Mouse (Mus musculus) erythroblast, adult 5-6 weeks (primary cell): ENCODE data around the gene Sorbs1. TPM values are rescaled to one million over a fixed set of nuclear protein-coding genes. Genes with fewer than 3 reads are reported as not detected.
A peak's percentile ranks its signal among the peaks of the same experiment; 100 is the strongest.

ENCODE experiments used
- ATAC-seq: replicated peaks from 2 replicates; pipeline ENCODE4 v1.8.0; 2016; ENCODE audit warnings: moderate number of reproducible peaks, mild to moderate bottlenecking, moderate TSS enrichment, inconsistent platforms; ENCODE audit not compliant: poor library complexity, low FRiP score, severe bottlenecking
- total RNA-seq, 2 experiments: library from RNA; stranded (forward) in 1 of 2; stranded (reverse) in 1 of 2; fragments of 150-400 nt in 1 of 2; fragments of 200-764, 138-1000 nt in 1 of 2; gene quantifications; 2 replicates each; pipeline versions ENCODE4 v1.2.3 to v1.2.4; 2015 to 2017; ENCODE audit warnings: low replicate concordance in 2 of 2

Sorbs1 gene
- total RNA-seq, 2 experiments from 2014 or later, result 41.5 to 46.2 TPM

GRCm38 (mm10) chr19:40288415-40288814 is 225.2 kb downstream of the Sorbs1 start:
- ATAC-seq, result no peak

GRCm38 (mm10) chr19:40284704-40285103 is 228.9 kb downstream of the Sorbs1 start:
- ATAC-seq, result no peak

GRCm38 (mm10) chr19:40283415-40283814 is 230.2 kb downstream of the Sorbs1 start:
- no peak for ATAC-seq

- ATAC-seq, result no peak
Measured at GRCm38 (mm10) chr19:40278372-40279023, 235.1 kb downstream of the Sorbs1 start.

DNA sequence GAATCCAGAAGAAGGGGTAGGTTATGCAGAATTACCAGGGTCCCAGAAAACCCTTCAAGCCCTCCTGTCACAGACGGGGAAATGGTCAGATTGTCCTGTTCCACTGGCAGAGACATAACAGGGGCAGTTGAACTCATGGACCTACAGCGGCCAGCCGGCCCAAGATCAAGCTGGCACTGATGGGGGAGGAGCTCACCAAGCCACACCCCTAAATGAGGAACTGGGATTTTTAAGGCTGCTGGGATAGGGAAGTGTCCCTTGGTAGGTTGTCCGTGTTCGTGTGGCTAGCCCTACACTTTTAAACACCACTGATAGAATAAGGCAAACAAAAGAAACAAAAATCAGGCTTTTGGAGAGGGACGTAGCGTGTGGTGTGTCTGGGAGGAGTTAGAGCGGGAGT is 236.1 kb downstream of the Sorbs1 start:
- ATAC-seq, result no peak

GRCm38 (mm10) chr19:40275401-40276188 is 238.0 kb downstream of the Sorbs1 start:
- ATAC-seq, result no peak

GRCm38 (mm10) chr19:40272674-40273073 is 240.9 kb downstream of the Sorbs1 start:
- ATAC-seq, result no peak

- ATAC-seq, result peak; percentile 81
Measured at GRCm38 (mm10) chr19:40271308-40271892, 242.2 kb downstream of the Sorbs1 start, which contains the start of gene Pdlim1. Gene Pdlim1 (minus strand): TSS chr19:40271842.

- peak; percentile 48 for ATAC-seq
Measured at GRCm38 (mm10) chr19:40270351-40271307, 242.9 kb downstream of the Sorbs1 start.

DNA sequence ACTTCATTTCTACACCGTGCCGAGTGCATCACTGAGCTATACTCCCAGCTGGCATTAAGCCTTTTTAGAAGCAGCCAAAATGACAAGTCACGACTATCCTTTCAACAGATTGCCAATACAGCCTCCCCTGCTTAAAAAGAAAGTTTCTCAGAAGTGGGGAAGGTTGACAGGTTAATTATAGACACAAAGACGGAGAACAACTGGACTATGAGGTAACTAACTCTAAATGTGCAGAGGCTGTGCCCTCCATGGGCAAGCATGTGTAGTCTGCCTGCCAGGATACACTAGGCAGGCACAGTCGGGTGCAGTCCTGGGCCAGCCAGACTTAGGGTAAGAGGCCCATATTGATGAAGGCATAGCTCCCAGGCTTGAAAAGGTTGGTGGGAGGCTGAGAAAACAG is 244.1 kb downstream of the Sorbs1 start:
- no peak for ATAC-seq

DNA sequence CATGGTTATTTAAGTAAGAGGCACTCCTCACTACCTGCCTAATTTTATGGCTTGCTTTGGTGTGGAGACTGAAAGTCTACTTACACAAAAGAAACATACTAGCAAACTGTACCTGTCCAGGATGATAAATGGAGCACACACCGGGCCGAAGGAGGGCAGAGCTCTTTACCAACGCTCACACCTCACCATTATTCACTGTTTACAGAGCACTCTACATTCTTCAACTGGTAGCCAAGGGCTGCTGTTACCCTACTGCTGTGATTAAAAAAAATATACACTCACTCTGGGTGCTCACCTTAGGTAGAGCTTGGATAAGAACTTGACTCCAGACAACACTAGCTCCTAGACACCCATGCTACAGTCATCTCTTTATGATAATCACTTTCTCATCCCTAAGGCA is 245.1 kb downstream of the Sorbs1 start:
- ATAC-seq, result no peak

GRCm38 (mm10) chr19:40267380-40267779 is 246.2 kb downstream of the Sorbs1 start:
- no peak for ATAC-seq

DNA sequence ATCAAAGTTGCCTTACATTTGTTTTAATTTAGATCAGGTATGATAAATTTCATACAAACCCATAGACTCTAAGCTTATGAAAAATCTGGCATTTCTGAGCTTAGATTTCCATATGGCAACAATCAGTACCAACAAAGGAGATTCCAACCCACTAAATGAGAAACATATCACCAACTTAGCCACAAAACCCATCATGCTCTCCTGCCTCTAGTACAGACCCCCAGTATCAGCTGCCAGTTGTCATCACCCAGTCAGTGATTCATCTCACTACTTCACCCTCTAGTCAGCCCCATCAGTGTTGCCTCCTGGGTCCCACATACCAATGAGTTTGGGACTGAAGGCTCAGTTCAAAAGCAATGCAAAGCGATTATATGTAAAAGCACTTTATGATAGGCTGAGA is 254.1 kb downstream of the Sorbs1 start:
- no peak for ATAC-seq

- ATAC-seq, result no peak
Measured at GRCm38 (mm10) chr19:40257396-40257795, 256.2 kb downstream of the Sorbs1 start.

DNA sequence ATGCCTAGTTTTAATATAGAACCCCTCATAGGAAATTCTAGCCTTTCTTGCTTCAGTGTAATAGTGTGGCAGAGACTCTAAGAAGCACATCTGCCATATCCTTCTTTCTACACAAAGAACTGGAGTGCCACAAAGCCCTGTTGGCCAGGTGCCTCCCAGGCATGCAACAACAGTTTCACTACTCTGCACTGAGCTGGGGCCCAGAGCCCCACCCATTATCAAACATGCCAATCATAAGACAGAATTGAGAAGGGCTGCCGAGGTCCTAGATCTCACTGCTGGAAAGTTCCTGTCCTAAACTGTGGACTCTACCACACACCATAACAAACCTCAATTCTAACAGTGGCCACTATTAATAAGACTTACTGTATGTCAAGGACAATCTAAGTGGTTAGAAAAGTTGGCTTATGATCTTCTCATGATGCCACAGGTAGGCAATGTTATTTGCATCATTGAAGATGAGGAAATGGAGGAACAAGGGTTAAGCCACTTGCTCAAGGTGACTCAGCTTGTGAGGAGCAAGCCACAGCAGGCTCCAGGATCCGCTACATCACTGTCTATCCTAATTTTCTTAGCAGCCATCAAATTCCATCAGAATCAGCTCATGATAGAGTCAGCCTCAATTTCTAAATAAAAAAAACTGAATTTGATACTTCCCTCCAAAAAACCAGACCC is 257.1 kb downstream of the Sorbs1 start:
- no peak for ATAC-seq

- ATAC-seq, result no peak
Measured at GRCm38 (mm10) chr19:40255561-40255960, 258.0 kb downstream of the Sorbs1 start.

DNA sequence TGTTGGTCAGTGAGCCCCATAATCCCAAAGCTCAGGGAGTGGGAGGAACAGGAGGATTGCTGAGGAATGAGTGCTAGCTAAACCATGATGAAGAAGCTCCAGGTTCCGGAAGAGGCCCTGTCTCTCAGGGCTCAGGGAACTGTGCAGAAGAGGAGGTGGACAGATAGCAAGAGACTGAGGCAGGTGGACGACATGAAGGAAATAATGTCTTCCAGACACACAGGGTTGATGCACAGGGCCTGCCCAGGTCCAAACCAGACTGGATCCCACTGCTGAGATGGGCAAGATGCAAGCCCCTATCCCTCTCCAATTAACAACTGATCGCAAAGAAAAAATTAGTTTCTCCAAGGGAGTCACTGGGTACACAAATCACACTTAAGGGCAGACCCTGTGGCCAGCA is 258.8 kb downstream of the Sorbs1 start:
- ATAC-seq, result no peak

DNA sequence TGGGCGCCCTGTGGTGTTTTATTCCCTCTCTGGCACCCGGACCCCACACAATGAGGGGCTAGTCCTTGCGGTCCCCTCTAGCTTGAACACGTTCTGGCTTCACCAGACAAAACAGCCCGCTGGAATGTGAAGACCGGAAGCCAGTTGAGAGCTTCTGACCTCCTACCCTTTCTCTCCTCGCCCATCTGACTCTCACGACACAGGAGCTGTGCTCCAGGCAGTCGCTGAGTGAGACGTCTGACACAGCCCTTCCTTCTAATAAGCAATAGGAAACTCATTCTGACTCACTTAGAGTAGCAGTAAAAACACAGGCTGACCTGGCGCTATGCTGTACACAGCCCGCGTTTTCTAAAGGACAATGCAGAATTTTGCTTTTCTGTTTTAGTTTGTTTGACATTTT is 259.8 kb downstream of the Sorbs1 start:
- ATAC-seq, result no peak

DNA sequence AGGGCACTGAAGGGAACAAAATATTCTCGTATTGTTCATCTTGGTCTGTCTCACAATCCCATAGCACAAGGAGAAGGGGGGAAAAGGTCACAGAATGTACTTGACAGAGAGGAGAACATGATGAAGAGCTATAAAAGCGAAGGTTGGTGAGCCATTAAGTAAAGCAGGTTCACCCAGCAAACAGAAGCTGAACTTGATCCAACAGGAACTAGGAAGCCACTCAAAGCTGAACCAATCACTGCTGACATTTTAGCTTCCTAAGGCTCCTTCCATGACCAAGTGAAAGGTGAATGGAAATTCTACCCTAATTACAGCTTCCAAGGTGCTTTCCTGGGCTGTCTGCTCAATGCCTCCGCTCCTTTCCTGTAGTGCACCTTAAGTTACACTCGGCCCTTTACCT is 262.5 kb downstream of the Sorbs1 start:
- ATAC-seq, result no peak
